Mouse (Mus musculus) heart, adult 2 months (tissue): Measurements from ENCODE around the gene Satb1. TPM values are rescaled to one million over a fixed set of nuclear protein-coding genes. Genes with fewer than 3 reads are reported as not detected.
A peak's percentile ranks its signal among the peaks of the same experiment; 100 is the strongest.

Source experiments
- DNase-seq, 2 experiments: peaks; one replicate each; pipeline ENCODE4 v3.0.0; 2021
- H3K27ac ChIP-seq: fragments of 200-600 bp; 2 replicates; pipeline ENCODE4 v1.8.1; 2022
- H3K27me3 ChIP-seq: fragments of 200-500 bp; 2 replicates; pipeline ENCODE4 v1.6.1; 2012; ENCODE audit warnings: mild to moderate bottlenecking, low read length, inconsistent platforms, mixed read lengths; ENCODE audit not compliant: control insufficient read depth, insufficient read depth
- H3K36me3 ChIP-seq: fragments of 200-500 bp; 2 replicates; pipeline ENCODE4 v1.6.1; 2012; ENCODE audit warnings: low read length, inconsistent platforms; ENCODE audit not compliant: control insufficient read depth, insufficient read depth
- H3K4me1 ChIP-seq: fragments of 200-500 bp; 2 replicates; pipeline ENCODE4 v1.6.1; 2011; ENCODE audit warnings: low read length; ENCODE audit not compliant: control insufficient read depth, insufficient read depth
- H3K4me3 ChIP-seq: fragments of 200-600 bp; 2 replicates; pipeline ENCODE4 v1.8.1; 2022
- H3K79me2 ChIP-seq: fragments of 200-500 bp; replicated peaks from 2 replicates; pipeline ENCODE4 v1.6.1; 2012; ENCODE audit warnings: mild to moderate bottlenecking, inconsistent platforms, low read length, moderate library complexity, mixed read lengths; ENCODE audit not compliant: control insufficient read depth, insufficient read depth
- H3K9ac ChIP-seq: fragments of 200-500 bp; 2 replicates; pipeline ENCODE4 v1.6.1; 2012; ENCODE audit warnings: low read depth, mild to moderate bottlenecking, control low read depth, inconsistent platforms, low read length, mixed read lengths
- CTCF ChIP-seq: fragments of 200-600 bp; IDR thresholded peaks from 2 replicates; pipeline ENCODE4 v1.8.1; 2022; ENCODE audit warnings: antibody characterized with exemption, mild to moderate bottlenecking, moderate library complexity
- EP300 ChIP-seq: fragments of 200-500 bp; IDR thresholded peaks from 2 replicates; pipeline ENCODE4 v1.6.1; 2011; ENCODE audit warnings: low read depth, low read length, control low read depth; ENCODE audit not compliant: insufficient read depth
- POLR2A ChIP-seq: fragments of 200-500 bp; IDR thresholded peaks from 2 replicates; pipeline ENCODE4 v1.6.1; 2011; ENCODE audit warnings: mild to moderate bottlenecking, low read depth, low read length, control low read depth; ENCODE audit not compliant: insufficient read depth
- WGBS: fragments of 180-500 bp; shearing (Covaris S2); methylation state at CpG from one replicate; pipeline ENCODE4 v1.1.7; 2018; 5-methylcytosine and 5-hydroxymethylcytosine counted together
- intact Hi-C: fragments of 180-260 bp; cut with DNase I; formaldehyde crosslinking; loops from one replicate; pipeline ENCODE4 v1.15.1; 2025
- polyA plus RNA-seq: library from polyadenylated mRNA; depleted of rRNA; stranded (reverse); fragments of >200 nt; gene quantifications from 2 replicates; pipeline ENCODE4 v1.2.3, GENCODE M21; 2012
- total RNA-seq, 2 experiments: library from RNA; stranded (reverse); gene quantifications; 2 replicates each; pipeline ENCODE4 v1.2.3; 2021

The Satb1 gene
- total and polyA plus RNA-seq, 3 experiments: 10.9 to 25.4 (median 20.1) TPM

DNA sequence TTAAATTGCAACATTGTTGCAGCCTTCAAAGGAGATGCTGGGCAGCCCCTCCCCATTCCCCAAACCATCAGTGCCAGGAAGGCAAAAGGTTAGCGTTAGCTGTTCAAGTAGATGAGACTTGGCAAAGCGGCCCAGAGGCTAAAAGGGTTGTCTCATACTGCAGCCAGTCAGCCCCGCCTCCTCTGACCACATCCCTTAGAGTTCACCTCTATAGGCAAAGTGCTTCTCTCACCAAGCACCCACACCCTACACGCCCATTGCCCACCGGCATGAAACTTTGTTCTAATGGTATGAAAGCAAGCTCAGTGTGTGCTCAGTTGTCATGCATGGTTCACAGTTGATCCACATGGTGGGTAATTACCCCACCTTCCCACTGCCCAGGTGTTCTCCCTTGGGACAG is 43.4 kb upstream of the Satb1 start:
- Histone ChIP-seq H3K4me3 (no peak overlapping the region), H3K4me1 (no peaks in the 10 kb centered on the region), H3K9ac (no peak overlapping the region), H3K27me3 (no peaks in the 10 kb centered on the region), H3K79me2 (no peaks in the 10 kb centered on the region), H3K27ac (no peak overlapping the region), H3K36me3 (no peaks in the 10 kb centered on the region)
- intact Hi-C loops: no loop called here
- TF ChIP-seq CTCF (no peak), EP300 (no peak), POLR2A (no peak)
- peak in 1 of 2 experiments; percentile 39 for DNase-seq
- 85% methylated on average over 5 of the region's 5 CpGs for WGBS

DNA sequence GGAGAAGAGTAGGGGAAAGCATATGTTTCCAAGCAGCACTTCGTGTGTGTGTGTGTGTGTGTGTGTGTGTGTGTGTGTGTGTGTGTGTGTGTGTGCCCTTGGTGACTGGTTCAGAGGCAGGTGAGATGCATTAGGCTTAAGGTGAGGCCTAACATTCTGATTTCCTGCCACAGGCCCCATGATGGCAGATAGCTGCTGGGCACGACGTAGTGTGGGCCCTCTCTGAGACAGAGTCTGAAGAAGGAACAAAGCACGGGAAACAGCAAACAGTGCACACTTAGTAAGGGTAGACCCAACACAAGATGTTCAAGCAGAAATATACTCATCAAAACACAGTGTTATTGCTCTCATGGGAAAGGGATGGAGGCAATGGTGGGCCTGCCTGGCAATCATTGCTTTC is 24.5 kb upstream of the Satb1 start:
- WGBS: 87% methylated on average over 4 of the region's 4 CpGs
- Histone ChIP-seq H3K27ac (no peak overlapping the region), H3K36me3 (no peaks in the 10 kb centered on the region), H3K79me2 (no peaks in the 10 kb centered on the region), H3K4me3 (no peak overlapping the region), H3K9ac (no peak overlapping the region), H3K4me1 (no peaks in the 10 kb centered on the region), H3K27me3 (no peaks in the 10 kb centered on the region)
- DNase-seq: no peak
- intact Hi-C loops: no loop called here
- TF ChIP-seq EP300 (no peak), CTCF (no peak), POLR2A (no peak)

DNA sequence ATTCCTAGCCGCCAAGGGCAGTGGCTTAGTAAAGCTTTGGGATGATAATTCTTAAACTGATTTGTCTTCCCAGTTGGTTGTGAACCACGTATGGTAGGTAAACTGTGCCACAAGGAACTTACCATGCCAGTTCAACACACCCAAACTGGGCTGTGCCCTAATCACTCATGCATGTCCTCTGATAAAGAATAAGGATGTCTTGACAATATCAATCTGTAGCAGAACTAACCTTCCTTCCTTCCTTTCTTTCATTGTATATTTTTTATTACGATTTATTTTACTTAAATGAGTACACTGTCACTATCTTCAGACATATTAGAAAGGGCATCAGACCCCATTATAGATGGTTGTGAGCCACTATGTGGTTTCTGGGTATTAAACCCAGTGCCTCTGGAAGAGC is 23.2 kb upstream of the Satb1 start:
- H3K27ac ChIP-seq: no peak overlapping the region
- WGBS: 59% methylated on average over 3 of the region's 3 CpGs
- H3K27me3 ChIP-seq: no peaks in the 10 kb centered on the region
- H3K79me2 ChIP-seq: no peaks in the 10 kb centered on the region
- intact Hi-C loops: no loop called here
- no peaks in the 10 kb centered on the region for H3K36me3 ChIP-seq
- no peak overlapping the region for H3K4me3 ChIP-seq
- DNase-seq: no peak
- no peaks in the 10 kb centered on the region for H3K4me1 ChIP-seq
- H3K9ac ChIP-seq: no peak overlapping the region
- TF ChIP-seq POLR2A (no peak), EP300 (no peak), CTCF (no peak)

DNA sequence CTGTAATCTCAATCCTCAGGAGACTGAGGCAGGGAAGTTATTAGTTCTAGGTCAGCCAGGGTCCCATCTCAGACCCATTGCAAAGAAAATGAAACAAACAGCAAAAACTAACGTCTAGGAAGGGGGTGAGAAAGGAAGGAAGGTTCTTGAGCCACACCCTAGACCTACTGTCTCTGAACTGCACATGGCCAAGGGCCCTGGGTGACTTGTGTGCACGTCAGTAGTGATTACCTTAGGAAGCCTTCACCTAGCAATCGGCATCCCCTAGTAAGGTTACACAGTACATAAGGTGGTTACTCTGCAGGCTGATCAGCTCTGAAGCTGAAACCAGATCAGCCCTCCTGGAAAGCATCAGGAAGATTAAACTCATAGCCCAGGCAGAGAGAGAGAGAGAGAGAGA is 22.2 kb upstream of the Satb1 start:
- no peak overlapping the region for H3K9ac ChIP-seq
- no peak overlapping the region for H3K4me3 ChIP-seq
- DNase-seq: no peak
- H3K36me3 ChIP-seq: no peaks in the 10 kb centered on the region
- H3K4me1 ChIP-seq: no peaks in the 10 kb centered on the region
- H3K27ac ChIP-seq: no peak overlapping the region
- 69% methylated on average over 3 of the region's 3 CpGs for WGBS
- intact Hi-C loops: no loop called here
- TF ChIP-seq CTCF (no peak), POLR2A (no peak), EP300 (no peak)
- H3K79me2 ChIP-seq: no peaks in the 10 kb centered on the region
- no peaks in the 10 kb centered on the region for H3K27me3 ChIP-seq

DNA sequence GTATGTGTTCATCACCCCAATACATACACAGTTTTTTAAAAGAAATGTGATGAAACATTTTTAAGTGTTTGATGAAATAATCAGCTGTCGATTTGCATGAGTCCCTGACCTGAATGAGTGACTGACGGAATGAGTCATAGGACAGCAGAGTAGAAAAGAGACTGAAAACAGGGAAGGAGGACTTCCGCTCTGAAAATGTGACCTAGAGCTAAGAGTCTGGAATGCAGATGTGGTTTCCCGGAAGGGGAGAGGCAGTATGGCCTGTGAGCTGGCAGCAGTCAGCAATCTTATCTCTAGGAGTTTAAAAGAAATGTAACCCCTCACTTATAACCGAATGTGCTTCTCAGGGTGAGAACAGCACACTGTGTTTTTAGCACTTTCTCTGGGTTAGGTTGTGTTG is 20.9 kb upstream of the Satb1 start:
- TF ChIP-seq EP300 (no peak), POLR2A (no peak), CTCF (no peak)
- H3K36me3 ChIP-seq: no peaks in the 10 kb centered on the region
- H3K27ac ChIP-seq: no peak overlapping the region
- 27% methylated on average over 5 of the region's 5 CpGs for WGBS
- no peak overlapping the region for H3K9ac ChIP-seq
- no peaks in the 10 kb centered on the region for H3K4me1 ChIP-seq
- no peak overlapping the region for H3K4me3 ChIP-seq
- intact Hi-C loops: no loop called here
- H3K27me3 ChIP-seq: no peaks in the 10 kb centered on the region
- no peak for DNase-seq
- no peaks in the 10 kb centered on the region for H3K79me2 ChIP-seq

DNA sequence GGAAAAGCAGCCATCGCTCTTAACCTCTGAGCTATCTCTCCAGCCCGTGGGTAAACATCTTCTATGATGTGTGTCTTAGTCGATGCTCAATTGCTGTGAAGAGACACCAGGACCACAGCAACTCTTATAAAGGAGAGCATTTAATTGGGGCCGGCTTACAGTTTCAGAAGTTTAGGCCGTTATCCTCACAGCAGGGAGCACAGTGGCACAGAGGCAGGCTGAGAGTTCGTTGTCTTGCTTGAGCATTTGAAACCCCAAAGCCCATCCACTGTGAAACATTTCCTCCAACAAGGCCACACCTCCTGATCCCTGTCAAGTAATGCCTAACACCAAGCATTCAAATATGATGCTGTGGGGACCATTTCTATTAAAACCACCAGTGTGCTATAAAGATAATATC is 7.5 kb upstream of the Satb1 start:
- Histone ChIP-seq H3K4me3 (no peak overlapping the region), H3K79me2 (no peaks in the 10 kb centered on the region), H3K9ac (no peak overlapping the region), H3K36me3 (no peaks in the 10 kb centered on the region), H3K4me1 (no peaks in the 10 kb centered on the region), H3K27me3 (0 out of 2 replicates have a peak, but pooled peaks cover 2% of the 10 kb centered on the region), H3K27ac (no peak overlapping the region)
- TF ChIP-seq CTCF: no peak
- TF ChIP-seq EP300: no peak
- TF ChIP-seq POLR2A: no peak
- no peak for DNase-seq
- 72% methylated on average over 6 of the region's 6 CpGs for whole genome bisulfite sequencing
- intact Hi-C loops: no loop called here
